Mouse (Mus musculus) urinary bladder, postnatal 4 days (tissue): ENCODE results near the gene 2410137M14Rik.

Source experiments
- DNase-seq, 2 experiments: peaks; one replicate each; pipeline ENCODE4 v3.0.0; 2021 to 2022; ENCODE audit warnings: low spot score in 2 of 2

The 2410137M14Rik gene

GRCm38 (mm10) chr17:36948286-36948685 is 32.8 kb downstream of the 2410137M14Rik start:
- DNase-seq: no peak

GRCm38 (mm10) chr17:36947051-36947819 is 33.8 kb downstream of the 2410137M14Rik start:
- peak in 1 of 2 experiments; percentile 64 for DNase-seq

- no peak for DNase-seq
Observed at GRCm38 (mm10) chr17:36944121-36944775, 36.8 kb downstream of the 2410137M14Rik start.

- DNase-seq: no peak
Observed at GRCm38 (mm10) chr17:36943691-36944090, 37.3 kb downstream of the 2410137M14Rik start.

GRCm38 (mm10) chr17:36942791-36943471 is 38.1 kb downstream of the 2410137M14Rik start, which contains the start of gene Rnf39:
Gene Rnf39, plus strand, starts transcription at chr17:36942918.
- no peak for DNase-seq

- peak; percentile 64 to 72 for DNase-seq
Observed at GRCm38 (mm10) chr17:36942391-36942790, 38.6 kb downstream of the 2410137M14Rik start.

GRCm38 (mm10) chr17:36938056-36938455 is 43.0 kb downstream of the 2410137M14Rik start:
- no peak for DNase-seq

- no peak for DNase-seq
Observed at GRCm38 (mm10) chr17:36931806-36932205, 49.2 kb downstream of the 2410137M14Rik start.

- DNase-seq: no peak
Observed at GRCm38 (mm10) chr17:36931130-36931529, 49.9 kb downstream of the 2410137M14Rik start.

GRCm38 (mm10) chr17:36930233-36930632 is 50.8 kb downstream of the 2410137M14Rik start:
- DNase-seq: no peak

GRCm38 (mm10) chr17:36929236-36929932 is 51.7 kb downstream of the 2410137M14Rik start:
- no peak for DNase-seq
